Mouse (Mus musculus) C2C12 (cell line): ENCODE data around the gene Abhd17a. TPM values are rescaled to one million over a fixed set of nuclear protein-coding genes. Genes with fewer than 3 reads are reported as not detected.

ENCODE experiments used
- H3K27me3 ChIP-seq: one replicate; pipeline ENCODE4 v1.6.1; 2011; ENCODE audit not compliant: control insufficient read depth, insufficient read depth, insufficient read length
- H3K36me3 ChIP-seq: one replicate; pipeline ENCODE4 v1.6.1; 2011; ENCODE audit not compliant: control insufficient read depth, insufficient read depth
- H3K4me3 ChIP-seq: one replicate; pipeline ENCODE4 v1.5.1; 2011; ENCODE audit warnings: mild to moderate bottlenecking, control low read depth; ENCODE audit not compliant: poor library complexity, insufficient read depth, severe bottlenecking
- H3K79me2 ChIP-seq: one replicate; pipeline ENCODE4 v1.6.1; 2011; ENCODE audit not compliant: control insufficient read depth, insufficient read depth
- H3K79me3 ChIP-seq: one replicate; pipeline ENCODE4 v1.6.1; 2011; ENCODE audit warnings: low read depth, control low read depth
- H3ac ChIP-seq: one replicate; pipeline ENCODE3; 2011; ENCODE audit warnings: low read depth; ENCODE audit not compliant: control insufficient read depth, insufficient read length
- CEBPB ChIP-seq: IDR thresholded peaks from one replicate; pipeline ENCODE4 v1.6.1; 2011; ENCODE audit warnings: low read depth, mild to moderate bottlenecking, control low read depth, moderate library complexity
- CTCF ChIP-seq: IDR thresholded peaks from one replicate; pipeline ENCODE4 v1.5.1; 2011; ENCODE audit not compliant: control insufficient read depth, insufficient read depth, insufficient read length
- FOSL1 ChIP-seq: IDR thresholded peaks from one replicate; pipeline ENCODE4 v1.8.0; 2011; ENCODE audit warnings: mild to moderate bottlenecking, low read length; ENCODE audit not compliant: poor library complexity, insufficient read depth, severe bottlenecking
- MAX ChIP-seq: IDR thresholded peaks from one replicate; pipeline ENCODE4 v1.6.1; 2011; ENCODE audit warnings: mild to moderate bottlenecking, control low read depth
- MYOD1 ChIP-seq: IDR thresholded peaks from one replicate; pipeline ENCODE4 v1.6.1; 2011; ENCODE audit warnings: low read depth; ENCODE audit not compliant: control insufficient read depth, insufficient read length
- MYOG ChIP-seq: IDR thresholded peaks from one replicate; pipeline ENCODE4 v1.6.1; 2011; ENCODE audit not compliant: control insufficient read depth, insufficient read length; ENCODE audit errors: extremely low read depth
- USF1 ChIP-seq: IDR thresholded peaks from one replicate; pipeline ENCODE4 v1.6.1; 2011; ENCODE audit warnings: low read depth, mild to moderate bottlenecking, control low read depth, moderate library complexity
- polyA plus RNA-seq: library from polyadenylated mRNA; unstranded; fragments of >200 nt; fragmentation: generic; extraction: Trizol; gene quantifications from one replicate; pipeline ENCODE4 v1.2.1, GENCODE M21; 2012; ENCODE audit warnings: missing spikeins

Gene Abhd17a
- polyA plus RNA-seq, 1 experiment, result 103 TPM

GRCm38 (mm10) chr10:80560621-80561020 is 29.5 kb downstream of the Abhd17a start:
- H3K36me3 ChIP-seq, result no peaks in the 10 kb centered on the region
- peak overlapping the region; percentile 75 for H3ac ChIP-seq
- H3K4me3 ChIP-seq, result peak overlapping the region; percentile 99
- TF ChIP-seq CEBPB (no peak), CTCF (no peak), FOSL1 (no peak), MYOD1 (no peak), MYOG (no peak), USF1 (no peak), MAX (no peak)
- H3K79me3 ChIP-seq, result peaks cover 49% of the 10 kb centered on the region
- peaks cover 58% of the 10 kb centered on the region for H3K79me2 ChIP-seq
- no peaks in the 10 kb centered on the region for H3K27me3 ChIP-seq

- Histone ChIP-seq H3K4me3 (no peak overlapping the region), H3K79me2 (peaks cover 70% of the 10 kb centered on the region), H3K27me3 (no peaks in the 10 kb centered on the region), H3K36me3 (no peaks in the 10 kb centered on the region), H3K79me3 (peaks cover 60% of the 10 kb centered on the region), H3ac (no peak overlapping the region)
- TF ChIP-seq USF1 (no peak), CTCF (no peak), FOSL1 (no peak), MYOG (no peak), CEBPB (no peak), MYOD1 (no peak), MAX (no peak)
These were observed 30.7 kb downstream of the Abhd17a start for GRCm38 (mm10) chr10:80559431-80559830.

- no peaks in the 10 kb centered on the region for H3K36me3 ChIP-seq
- H3K4me3 ChIP-seq, result no peak overlapping the region
- no peak overlapping the region for H3ac ChIP-seq
- no peaks in the 10 kb centered on the region for H3K27me3 ChIP-seq
- TF ChIP-seq FOSL1, result no peak
- no peak for TF ChIP-seq USF1
- TF ChIP-seq CTCF, result peak; percentile 70
- peaks cover 90% of the 10 kb centered on the region for H3K79me2 ChIP-seq
- peaks cover 74% of the 10 kb centered on the region for H3K79me3 ChIP-seq
These were observed 32.7 kb downstream of the Abhd17a start for GRCm38 (mm10) chr10:80557346-80557965.

GRCm38 (mm10) chr10:80553997-80554396 is 36.1 kb downstream of the Abhd17a start:
- H3ac ChIP-seq, result no peak overlapping the region
- H3K36me3 ChIP-seq, result no peaks in the 10 kb centered on the region
- peaks cover 83% of the 10 kb centered on the region for H3K79me2 ChIP-seq
- peaks cover 60% of the 10 kb centered on the region for H3K79me3 ChIP-seq
- no peaks in the 10 kb centered on the region for H3K27me3 ChIP-seq
- TF ChIP-seq MYOG, result no peak
- no peak for TF ChIP-seq FOSL1
- no peak for TF ChIP-seq CEBPB
- TF ChIP-seq USF1, result no peak
- TF ChIP-seq MYOD1, result no peak
- no peak for TF ChIP-seq CTCF
- no peak for TF ChIP-seq MAX
- H3K4me3 ChIP-seq, result no peak overlapping the region

- H3K79me3 ChIP-seq, result peaks cover 56% of the 10 kb centered on the region
- H3K36me3 ChIP-seq, result no peaks in the 10 kb centered on the region
These were observed 36.6 kb downstream of the Abhd17a start for GRCm38 (mm10) chr10:80553575-80553974.

GRCm38 (mm10) chr10:80552364-80552763 is 37.8 kb downstream of the Abhd17a start:
- no peak overlapping the region for H3ac ChIP-seq
- peaks cover 45% of the 10 kb centered on the region for H3K79me3 ChIP-seq
- H3K27me3 ChIP-seq, result no peaks in the 10 kb centered on the region
- peaks cover 67% of the 10 kb centered on the region for H3K79me2 ChIP-seq
- TF ChIP-seq MYOG, result no peak
- no peak for TF ChIP-seq MAX
- no peak for TF ChIP-seq USF1
- no peak for TF ChIP-seq MYOD1
- no peak for TF ChIP-seq CEBPB
- TF ChIP-seq CTCF, result no peak
- TF ChIP-seq FOSL1, result no peak
- H3K36me3 ChIP-seq, result peaks cover 7% of the 10 kb centered on the region
- H3K4me3 ChIP-seq, result no peak overlapping the region

More at GRCm38 (mm10) chr10:80553575-80553974, 36.6 kb downstream of the Abhd17a start:
- TF ChIP-seq MYOG, result no peak
- TF ChIP-seq MAX, result no peak
- TF ChIP-seq FOSL1, result no peak
- TF ChIP-seq CEBPB, result no peak
- TF ChIP-seq MYOD1, result no peak
- TF ChIP-seq USF1, result no peak
- TF ChIP-seq CTCF, result no peak
- H3K79me2 ChIP-seq, result peaks cover 79% of the 10 kb centered on the region
- H3K4me3 ChIP-seq, result no peak overlapping the region
- H3K27me3 ChIP-seq, result no peaks in the 10 kb centered on the region
- H3ac ChIP-seq, result no peak overlapping the region
